Mouse (Mus musculus) gastrocnemius, adult 2 months (tissue): ENCODE results near the gene Exoc3l2. TPM values are rescaled to one million over a fixed set of nuclear protein-coding genes. Genes with fewer than 3 reads are reported as not detected.

Experiments
- DNase-seq: peaks from one replicate; pipeline ENCODE4 v3.0.0; 2022
- H3K27ac ChIP-seq: fragments of 200-600 bp; 2 replicates; pipeline ENCODE4 v1.8.1; 2022; ENCODE audit warnings: mild to moderate bottlenecking
- H3K4me3 ChIP-seq: fragments of 200-600 bp; 2 replicates; pipeline ENCODE4 v1.8.1; 2022; ENCODE audit warnings: mild to moderate bottlenecking, moderate library complexity
- CTCF ChIP-seq: fragments of 200-600 bp; IDR thresholded peaks from 2 replicates; pipeline ENCODE4 v1.8.1; 2022; ENCODE audit warnings: antibody characterized with exemption, mild to moderate bottlenecking, moderate library complexity
- intact Hi-C: fragments of 180-260 bp; cut with DNase I; formaldehyde crosslinking; loops from one replicate; pipeline ENCODE4 v1.15.1; 2025
- total RNA-seq, 2 experiments: library from RNA; stranded (reverse); gene quantifications; 2 replicates each; pipeline ENCODE4 v1.2.3; 2021

Exoc3l2 gene
- total RNA-seq, 2 experiments from 2014 or later: 0.41 to 0.73 TPM

- intact Hi-C loops: loop anchor here (5.0 kb wide), 2 partner anchors 52 to 113 kb away; no protein-coding TSS in a partner anchor
- DNase-seq: no peak
These were observed 3.8 kb upstream of the Exoc3l2 start for GRCm38 (mm10) chr7:19459144-19459870.

GRCm38 (mm10) chr7:19460500-19460899 lies 2.6 kb upstream of the Exoc3l2 start:
- no peak overlapping the region for H3K4me3 ChIP-seq
- no peak overlapping the region for H3K27ac ChIP-seq
- no peak for TF ChIP-seq CTCF
- intact Hi-C loops: loop anchor here (5.0 kb wide), 1 partner anchor 47 kb away; the partner anchor contains the start of genes Bloc1s3 and Trappc6a
- no peak for DNase-seq

More at GRCm38 (mm10) chr7:19459144-19459870, 3.8 kb upstream of the Exoc3l2 start:
- H3K4me3 ChIP-seq: peak overlapping the region; percentile 97
- no peak for TF ChIP-seq CTCF
- peak overlapping the region; percentile 90 for H3K27ac ChIP-seq

- intact Hi-C loops: loop anchor here (5.0 kb wide), 1 partner anchor 46 kb away; the partner anchor contains the start of genes Bloc1s3 and Trappc6a
- DNase-seq: peak; percentile 75
- H3K4me3 ChIP-seq: peak overlapping the region; percentile 60
These were observed 1.6 kb upstream of the Exoc3l2 start for GRCm38 (mm10) chr7:19461488-19461887.

GRCm38 (mm10) chr7:19462443-19462842 lies 688 bp upstream of the Exoc3l2 start:
- Histone ChIP-seq H3K4me3 (no peak overlapping the region), H3K27ac (no peak overlapping the region)
- intact Hi-C loops: loop anchor here (5.0 kb wide), 1 partner anchor 45 kb away; the partner anchor contains the start of genes Bloc1s3 and Trappc6a
- TF ChIP-seq CTCF: no peak
- no peak for DNase-seq

More at GRCm38 (mm10) chr7:19461488-19461887, 1.6 kb upstream of the Exoc3l2 start:
- H3K27ac ChIP-seq: no peak overlapping the region
- TF ChIP-seq CTCF: peak; percentile 99

- intact Hi-C loops: loop anchor here (5.0 kb wide), 1 partner anchor 43 kb away; the partner anchor contains the start of genes Bloc1s3 and Trappc6a
- no peak for TF ChIP-seq CTCF
- H3K27ac ChIP-seq: no peak overlapping the region
- H3K4me3 ChIP-seq: peak overlapping the region; percentile 29
- DNase-seq: no peak
These were observed 1.5 kb downstream of the Exoc3l2 start for GRCm38 (mm10) chr7:19464367-19465307.

- intact Hi-C loops: no loop called here
- Histone ChIP-seq H3K4me3 (no peak overlapping the region), H3K27ac (no peak overlapping the region)
- TF ChIP-seq CTCF: no peak
- no peak for DNase-seq
These were observed 3.5 kb downstream of the Exoc3l2 start for GRCm38 (mm10) chr7:19466602-19467145.

- intact Hi-C loops: no loop called here
- no peak overlapping the region for H3K27ac ChIP-seq
- DNase-seq: no peak
- no peak overlapping the region for H3K4me3 ChIP-seq
- TF ChIP-seq CTCF: no peak
These were observed 4.5 kb downstream of the Exoc3l2 start for GRCm38 (mm10) chr7:19467638-19468037.

GRCm38 (mm10) chr7:19468279-19468678 lies 5.1 kb downstream of the Exoc3l2 start:
- no peak for TF ChIP-seq CTCF
- no peak for DNase-seq
- no peak overlapping the region for H3K4me3 ChIP-seq
- H3K27ac ChIP-seq: no peak overlapping the region
- intact Hi-C loops: no loop called here

GRCm38 (mm10) chr7:19469404-19469803 lies 6.3 kb downstream of the Exoc3l2 start:
- Histone ChIP-seq H3K4me3 (no peak overlapping the region), H3K27ac (no peak overlapping the region)
- DNase-seq: no peak
- intact Hi-C loops: no loop called here
- TF ChIP-seq CTCF: no peak

- no peak for TF ChIP-seq CTCF
- no peak overlapping the region for H3K27ac ChIP-seq
- DNase-seq: no peak
- intact Hi-C loops: no loop called here
- H3K4me3 ChIP-seq: no peak overlapping the region
These were observed 7.2 kb downstream of the Exoc3l2 start for GRCm38 (mm10) chr7:19470308-19470707.

GRCm38 (mm10) chr7:19472403-19472802 lies 9.3 kb downstream of the Exoc3l2 start:
- TF ChIP-seq CTCF: no peak

GRCm38 (mm10) chr7:19473875-19474443 lies 10.8 kb downstream of the Exoc3l2 start:
- Histone ChIP-seq H3K27ac (peak overlapping the region; percentile 67), H3K4me3 (peak overlapping the region; percentile 78)
- intact Hi-C loops: no loop called here
- no peak for TF ChIP-seq CTCF
- DNase-seq: peak; percentile 89

More at GRCm38 (mm10) chr7:19472403-19472802, 9.3 kb downstream of the Exoc3l2 start:
- no peak for DNase-seq
- Histone ChIP-seq H3K27ac (0 out of 2 replicates have a peak overlapping the region, but pooled peaks have one; percentile 12), H3K4me3 (no peak overlapping the region)
- intact Hi-C loops: no loop called here
